Mouse (Mus musculus): Measurements from ENCODE around the gene Gpank1.

Gene Gpank1

DNA sequence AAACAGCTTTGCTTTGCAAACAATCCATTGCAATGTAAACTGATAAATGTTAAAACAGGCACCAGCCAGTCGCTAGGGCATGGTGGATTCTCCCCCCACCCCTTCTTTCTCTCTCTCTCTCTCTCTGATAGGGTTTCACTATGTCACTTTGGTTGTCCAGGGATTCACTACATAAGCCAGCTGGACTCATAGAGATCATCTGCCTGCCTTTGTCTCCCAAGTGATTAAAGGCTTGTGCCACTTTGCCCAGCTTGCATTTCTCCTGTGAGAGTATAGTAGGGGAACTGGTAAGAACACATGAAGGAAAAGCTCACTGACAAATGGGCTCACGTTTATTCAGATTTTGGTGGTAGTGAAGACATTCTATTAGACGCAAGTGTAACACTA, 10.9 kb downstream of the Gpank1 start:
- no peak for DNase-seq

DNA sequence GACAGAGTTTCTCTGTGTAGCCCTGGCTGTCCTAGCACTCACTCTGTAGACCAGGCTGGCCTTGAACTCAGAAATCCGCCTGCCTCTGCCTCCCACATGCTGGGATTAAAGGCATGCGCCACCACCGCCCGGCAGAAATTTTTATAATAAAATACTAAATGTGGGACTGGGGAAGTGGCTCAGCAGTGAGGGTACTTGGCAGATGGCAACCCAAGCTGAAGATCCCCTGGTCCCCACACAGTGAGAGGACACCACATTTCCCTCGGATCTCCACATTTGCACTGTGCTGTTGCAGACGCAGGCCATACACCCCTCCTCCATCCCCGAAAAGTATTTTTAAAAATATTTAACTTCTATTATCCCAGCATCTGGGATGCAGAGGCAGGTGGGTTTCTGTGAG, 12.3 kb downstream of the Gpank1 start:
- DNase-seq: no peak

DNA sequence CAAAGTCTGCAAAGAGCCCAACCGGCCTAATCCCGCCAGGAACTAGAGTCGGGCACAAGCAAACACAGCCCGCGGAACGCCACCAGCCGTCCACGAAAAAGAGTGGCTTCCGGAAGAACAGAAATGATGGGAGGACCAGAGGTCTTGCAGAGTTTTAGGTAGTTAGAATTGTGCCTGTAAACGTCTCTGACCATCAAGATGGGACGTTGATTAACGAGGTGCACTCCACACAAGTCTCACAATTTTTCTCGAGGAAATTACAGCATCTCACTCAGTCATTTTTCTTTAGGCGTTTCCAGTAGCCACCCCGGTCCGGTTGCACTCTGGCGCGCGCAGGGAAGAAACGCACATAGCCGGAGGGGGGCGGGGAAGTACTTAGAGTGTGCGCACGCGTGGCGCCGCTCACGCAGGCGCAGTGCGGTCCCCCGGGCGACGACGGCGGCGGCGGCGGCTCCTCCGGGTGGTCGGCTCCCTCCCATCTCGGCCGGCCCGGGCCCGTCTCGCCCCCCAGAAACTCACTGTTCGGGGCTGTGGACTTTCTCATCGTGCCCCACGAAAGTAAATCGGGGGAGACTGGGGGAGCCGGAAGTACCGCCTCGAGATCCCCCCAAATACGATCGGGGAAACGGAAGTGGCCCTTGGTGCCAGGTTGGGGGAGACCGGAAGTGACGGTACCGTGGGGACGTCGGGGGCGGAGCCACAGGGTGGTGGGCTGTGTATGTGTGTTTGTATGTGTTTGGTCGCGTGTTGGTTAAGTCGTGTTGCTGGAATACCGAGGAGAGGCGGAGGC, 13.7 kb downstream of the Gpank1 start, which contains the start of gene Bag6:
Bag6 (plus strand) TSS at position 378 of the 790 bp plus-strand sequence.
- DNase-seq: peak; percentile 95

DNA sequence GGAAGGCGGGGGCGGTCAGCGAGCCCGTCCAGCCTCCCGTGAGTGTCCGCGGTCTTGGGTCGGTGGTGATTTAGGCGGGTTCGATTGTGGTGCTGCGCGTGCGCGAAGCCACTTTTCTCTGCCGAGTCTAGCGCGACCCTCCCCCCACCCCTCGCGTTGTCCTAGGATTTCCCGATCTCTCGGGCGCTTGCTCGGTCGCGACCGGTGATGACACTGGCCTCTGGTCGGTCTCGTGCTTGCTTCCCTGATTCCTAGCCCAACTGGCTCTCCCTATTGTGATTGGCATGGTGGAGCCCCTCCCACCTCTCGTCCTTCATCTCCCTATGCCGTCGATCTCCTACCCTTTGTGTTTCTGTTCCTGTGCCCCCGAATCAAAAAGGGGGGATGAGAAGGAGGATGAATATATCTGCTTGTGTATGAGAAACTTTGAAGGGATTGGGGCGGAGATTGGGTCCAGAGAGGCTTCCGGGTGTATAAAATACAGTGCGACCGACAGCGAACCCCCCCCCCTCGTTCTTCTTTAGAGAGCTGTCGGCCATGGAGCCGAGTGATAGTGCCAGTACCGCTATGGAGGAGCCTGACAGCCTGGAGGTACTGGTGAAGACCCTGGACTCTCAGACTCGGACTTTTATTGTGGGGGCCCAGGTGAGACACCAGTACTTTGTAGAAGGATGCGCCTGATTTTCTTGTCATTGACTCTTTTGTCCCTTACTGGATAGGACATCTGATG, 14.5 kb downstream of the Gpank1 start:
- DNase-seq: no peak

DNA sequence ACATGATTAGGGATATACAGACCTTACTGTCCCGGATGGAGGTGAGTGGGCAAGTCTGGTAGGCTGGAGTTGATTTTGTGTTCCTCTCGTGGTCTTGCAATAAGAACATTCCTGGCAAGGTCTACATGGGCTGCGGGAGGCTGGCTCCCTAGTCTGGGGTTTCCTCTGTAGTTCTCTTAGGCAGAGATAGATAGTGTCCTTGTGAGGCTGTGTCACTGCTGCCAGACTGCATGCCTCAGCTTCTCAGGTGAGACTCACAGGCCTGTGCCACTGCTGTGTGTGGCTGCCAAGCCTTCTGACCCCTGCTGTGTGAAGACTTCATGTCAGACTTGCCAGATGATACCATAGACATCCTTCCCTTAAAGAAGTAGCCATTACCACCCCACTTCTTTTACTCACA, 18.0 kb downstream of the Gpank1 start:
- DNase-seq: no peak

DNA sequence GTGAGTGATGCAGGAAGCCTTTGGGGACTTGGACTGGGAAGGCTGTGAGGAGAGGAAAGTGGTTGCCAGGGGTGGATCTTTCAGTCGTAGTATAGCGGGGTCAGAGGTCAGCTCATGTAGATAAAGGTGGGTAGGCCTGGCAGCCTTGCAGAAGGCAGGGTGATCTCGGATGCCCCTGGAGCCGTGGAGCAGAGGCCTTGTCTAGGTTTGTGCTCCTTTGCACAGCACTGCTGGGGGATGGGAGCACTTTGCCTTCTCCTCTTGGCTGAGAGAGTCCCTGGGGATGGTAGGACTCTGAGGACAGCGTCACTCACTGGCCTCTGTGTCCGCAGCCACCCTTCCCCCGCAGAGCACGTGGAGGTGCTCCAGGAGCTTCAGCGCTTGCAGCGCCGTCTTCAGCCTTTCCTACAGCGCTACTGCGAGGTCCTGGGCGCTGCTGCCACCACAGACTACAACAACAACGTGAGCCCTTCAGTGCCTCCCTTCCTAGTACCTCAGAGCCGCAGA, 19.3 kb downstream of the Gpank1 start:
- no peak for DNase-seq

DNA sequence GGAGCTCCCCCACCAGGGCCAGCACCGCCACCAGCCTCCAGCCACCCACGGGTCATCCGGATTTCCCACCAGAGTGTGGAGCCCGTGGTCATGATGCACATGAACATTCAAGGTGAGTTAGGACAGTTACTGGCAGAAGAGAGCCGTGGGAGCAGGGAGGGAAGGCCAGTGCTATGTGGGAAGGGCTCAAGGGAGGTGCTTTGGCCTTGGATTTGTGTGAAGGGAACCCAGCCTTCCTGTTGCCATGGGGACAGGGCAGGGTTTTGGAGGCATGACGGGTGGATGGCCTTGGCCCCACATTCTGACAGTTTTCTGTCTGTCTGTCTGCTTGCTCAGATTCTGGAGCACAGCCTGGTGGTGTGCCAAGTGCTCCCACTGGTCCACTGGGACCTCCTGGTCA, 20.7 kb downstream of the Gpank1 start:
- DNase-seq: no peak

DNA sequence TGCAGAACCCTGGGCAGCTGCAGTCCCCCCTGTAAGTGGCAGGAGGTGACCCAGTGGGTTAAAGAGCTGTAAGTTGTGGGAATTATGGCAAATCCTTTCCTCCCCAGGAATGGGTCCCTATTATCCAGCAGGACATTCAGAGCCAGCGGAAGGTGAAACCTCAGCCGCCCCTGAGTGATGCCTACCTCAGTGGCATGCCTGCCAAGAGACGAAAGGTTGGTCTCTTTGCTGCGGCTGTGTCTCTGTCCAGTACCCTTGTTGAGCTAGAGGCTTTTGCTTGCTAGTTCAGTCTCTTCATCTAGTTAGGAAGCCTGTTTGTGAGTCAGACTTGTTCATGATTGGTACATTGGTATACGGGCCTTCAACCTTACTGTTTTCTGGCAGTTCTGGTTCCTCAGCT, 24.9 kb downstream of the Gpank1 start:
- DNase-seq: no peak

DNA sequence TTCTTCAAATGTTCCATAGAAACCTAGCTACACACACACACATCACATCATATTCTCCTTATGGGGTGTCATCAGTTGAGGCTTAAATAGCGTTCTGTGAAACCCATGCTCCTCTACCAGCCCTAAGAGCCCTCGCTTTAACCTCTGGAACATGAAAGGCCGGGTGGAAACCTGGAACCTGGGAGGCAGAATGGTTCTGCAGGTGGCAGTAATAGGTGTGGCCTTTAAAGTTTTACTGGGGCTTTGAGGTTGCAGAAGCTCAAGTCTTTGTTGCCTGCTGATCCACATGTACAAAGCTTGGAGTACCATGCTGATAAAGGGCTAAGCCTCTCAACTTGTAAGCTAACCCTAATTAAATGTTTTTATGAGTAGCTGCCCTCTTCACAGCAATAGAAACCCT, 26.1 kb downstream of the Gpank1 start:
- no peak for DNase-seq

DNA sequence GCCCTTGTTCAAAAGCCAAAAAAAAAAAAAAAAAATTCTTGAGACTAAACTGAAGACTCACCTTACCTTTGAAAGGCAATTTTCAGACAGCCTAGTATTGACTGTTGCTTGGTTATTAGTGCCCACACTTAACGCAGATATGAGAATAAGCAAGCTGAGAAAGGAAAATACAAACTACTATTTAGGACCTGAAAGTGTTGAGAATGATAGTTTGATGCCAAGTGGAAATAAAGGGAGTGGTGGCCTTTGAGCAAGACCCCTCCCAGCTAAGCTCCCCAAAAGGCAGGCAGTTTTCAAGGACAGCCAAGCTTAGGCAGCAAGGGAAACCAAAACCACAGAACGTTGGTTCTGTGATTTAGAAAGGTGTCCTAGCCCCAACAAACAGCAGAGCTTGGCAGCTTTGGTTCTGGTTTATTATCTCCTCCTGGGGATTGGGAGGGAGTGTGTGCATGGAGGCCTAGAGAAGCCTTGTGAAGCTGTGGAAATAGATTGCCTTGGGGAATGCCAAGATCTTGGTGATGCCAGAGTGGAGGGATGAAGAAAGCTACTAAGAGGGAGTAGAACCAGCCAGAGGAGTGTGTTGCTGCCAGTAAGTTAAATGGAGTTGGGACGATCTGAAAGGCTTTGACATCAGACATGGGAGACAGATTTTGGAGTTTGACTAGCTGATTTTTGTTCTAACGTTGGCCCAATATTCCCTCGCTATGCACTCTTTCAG, 26.8 kb downstream of the Gpank1 start:
- no peak for DNase-seq

DNA sequence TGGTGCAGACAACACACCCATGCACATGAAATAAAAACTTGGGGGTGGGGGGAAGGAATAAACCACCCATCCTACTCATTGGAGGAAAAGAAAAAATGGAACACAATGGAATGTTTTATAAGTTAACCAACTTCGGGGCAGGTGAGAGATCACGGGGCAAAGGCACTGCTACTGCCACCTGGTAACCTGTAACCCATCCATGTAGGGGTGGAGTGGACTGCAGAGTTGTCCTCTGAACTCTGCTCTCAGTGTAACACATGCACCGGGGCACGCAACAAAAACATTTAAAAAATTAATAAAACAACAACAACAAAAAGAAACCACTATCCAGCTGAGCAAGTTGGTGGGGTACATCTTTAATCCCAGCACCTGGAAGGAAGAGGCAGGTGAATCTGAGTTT, 30.9 kb downstream of the Gpank1 start:
- no peak for DNase-seq

DNA sequence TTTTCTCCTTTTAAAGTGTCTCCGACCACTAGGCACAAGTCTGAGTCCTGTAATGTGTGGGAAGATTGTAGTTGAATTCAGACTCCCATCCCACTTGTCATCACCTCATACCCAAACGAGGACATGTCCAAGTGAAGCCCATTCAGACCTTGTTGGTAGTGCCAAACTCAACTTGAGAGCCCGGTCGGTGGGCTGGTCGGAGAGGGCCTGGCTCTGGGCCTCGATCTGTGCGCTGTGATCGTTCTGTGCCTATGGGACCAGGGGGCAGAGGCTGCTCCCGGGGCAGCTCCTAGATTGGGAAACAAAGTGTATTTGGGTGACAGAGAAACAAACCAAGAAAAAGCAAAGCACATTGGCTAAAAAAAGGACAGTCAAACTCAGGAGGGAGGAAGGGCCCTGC, 31.8 kb downstream of the Gpank1 start:
- DNase-seq: no peak

DNA sequence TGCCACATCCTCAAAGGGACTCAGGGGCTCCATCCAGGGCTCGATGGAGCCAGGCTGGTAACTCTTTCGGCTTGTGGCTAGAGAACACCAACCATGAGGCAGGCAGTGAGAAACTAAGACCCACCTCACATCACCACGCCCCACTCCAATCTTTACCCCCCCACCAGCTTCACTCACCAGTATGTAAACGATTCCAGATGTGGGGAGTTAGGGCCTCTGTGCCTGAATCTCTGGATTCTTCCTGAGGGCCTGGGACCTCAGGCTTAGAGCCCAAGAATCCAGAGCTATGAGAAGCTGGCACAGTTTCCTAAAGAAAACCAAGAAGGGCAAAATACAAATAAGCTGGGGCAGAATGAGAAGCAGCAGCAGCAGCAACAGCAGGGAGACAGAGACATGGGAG, 32.7 kb downstream of the Gpank1 start:
- DNase-seq: no peak

DNA sequence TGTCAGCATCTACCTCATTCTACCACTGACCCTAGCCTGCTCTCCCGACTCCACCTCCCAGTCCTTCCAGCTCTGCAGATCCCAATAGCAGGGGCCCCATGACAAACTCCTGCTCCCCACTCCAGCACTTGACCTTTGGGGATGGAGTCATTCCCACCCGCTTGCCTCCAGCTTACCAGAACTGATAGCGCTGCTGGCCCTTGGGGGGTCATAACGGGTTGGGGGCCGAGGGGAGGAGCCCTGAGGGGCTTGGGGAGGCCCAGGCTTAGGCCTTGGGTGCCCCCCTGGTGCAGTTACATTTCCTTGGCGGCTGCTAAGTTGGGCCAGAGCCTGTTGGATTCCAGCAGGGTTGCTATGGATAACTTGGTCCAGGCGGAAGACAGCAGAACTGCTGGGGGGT, 33.4 kb downstream of the Gpank1 start:
- DNase-seq: no peak

DNA sequence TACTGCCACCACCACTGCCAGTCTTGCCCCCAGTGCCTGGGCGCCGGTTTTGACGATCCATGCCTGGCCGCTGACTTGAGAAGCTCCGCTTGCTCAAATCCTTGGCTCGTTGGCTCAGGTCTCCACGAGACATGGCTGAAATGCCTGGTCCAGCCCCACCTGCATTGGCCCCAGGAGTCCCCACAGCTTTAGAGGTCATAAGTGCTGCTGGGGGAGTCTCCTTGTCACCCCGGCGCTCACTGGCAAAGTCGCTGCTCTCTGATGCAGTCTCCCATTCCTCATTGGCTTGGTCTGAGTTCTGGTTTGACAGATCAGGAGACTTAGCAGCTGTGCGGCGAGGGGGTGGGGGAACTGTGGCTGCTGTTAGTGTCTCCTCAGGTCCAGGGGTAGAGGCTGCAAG, 34.2 kb downstream of the Gpank1 start:
- no peak for DNase-seq

DNA sequence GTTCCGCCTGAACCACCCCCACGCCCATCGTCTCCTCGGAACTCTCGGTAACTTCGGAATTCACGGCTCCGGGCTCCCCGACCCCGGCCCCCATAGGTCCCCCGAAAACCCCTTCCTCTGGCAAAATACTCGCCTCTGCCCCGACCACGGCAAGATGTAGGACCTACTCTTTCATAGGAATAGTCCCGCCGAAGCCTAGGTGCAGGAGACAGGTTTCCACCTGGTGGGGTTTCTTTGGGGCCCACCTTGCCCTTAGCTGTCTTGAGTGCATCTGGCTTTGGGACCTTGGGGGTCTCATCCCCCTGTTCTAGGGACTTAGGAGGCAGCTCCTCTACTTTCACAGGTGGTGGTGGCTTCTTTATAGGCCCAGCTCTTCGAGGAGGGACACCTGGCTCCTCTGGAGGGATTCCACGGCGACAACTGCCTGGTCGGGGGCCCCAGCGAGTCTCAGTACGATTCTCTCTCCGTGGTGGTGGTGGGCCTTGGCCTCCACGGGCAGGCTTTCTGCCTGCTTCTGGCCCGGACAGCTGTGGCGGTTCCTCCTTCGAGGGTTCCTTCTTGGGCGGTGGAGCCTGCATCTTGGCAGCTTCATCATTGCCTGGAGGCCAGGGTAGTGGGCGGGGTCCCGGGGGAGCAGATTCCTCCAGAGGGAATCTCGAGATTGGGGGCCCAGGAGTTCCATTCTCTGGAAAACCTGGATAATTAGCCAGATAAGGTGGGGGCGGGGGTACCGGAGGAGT, 35.4 kb downstream of the Gpank1 start:
- DNase-seq: no peak

DNA sequence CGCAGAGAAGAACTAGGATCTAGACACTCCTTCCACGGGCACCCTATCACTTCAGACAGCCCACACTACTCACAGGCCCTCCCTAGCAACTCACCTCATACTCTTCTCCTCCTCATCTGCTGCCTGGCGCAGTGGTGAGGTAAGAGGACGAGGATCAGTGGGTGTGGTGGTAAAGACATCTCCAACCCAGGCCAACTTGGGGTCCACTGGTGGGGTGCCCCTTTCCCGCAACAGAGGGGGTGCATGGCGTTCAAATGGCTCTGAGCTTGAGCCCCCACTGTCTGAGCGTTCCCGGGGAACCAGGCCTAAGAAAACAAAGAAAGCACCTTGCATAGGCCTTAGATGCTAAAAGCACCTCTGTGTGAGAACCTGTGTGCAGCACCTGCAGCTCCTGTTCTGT, 36.0 kb downstream of the Gpank1 start:
- no peak for DNase-seq

DNA sequence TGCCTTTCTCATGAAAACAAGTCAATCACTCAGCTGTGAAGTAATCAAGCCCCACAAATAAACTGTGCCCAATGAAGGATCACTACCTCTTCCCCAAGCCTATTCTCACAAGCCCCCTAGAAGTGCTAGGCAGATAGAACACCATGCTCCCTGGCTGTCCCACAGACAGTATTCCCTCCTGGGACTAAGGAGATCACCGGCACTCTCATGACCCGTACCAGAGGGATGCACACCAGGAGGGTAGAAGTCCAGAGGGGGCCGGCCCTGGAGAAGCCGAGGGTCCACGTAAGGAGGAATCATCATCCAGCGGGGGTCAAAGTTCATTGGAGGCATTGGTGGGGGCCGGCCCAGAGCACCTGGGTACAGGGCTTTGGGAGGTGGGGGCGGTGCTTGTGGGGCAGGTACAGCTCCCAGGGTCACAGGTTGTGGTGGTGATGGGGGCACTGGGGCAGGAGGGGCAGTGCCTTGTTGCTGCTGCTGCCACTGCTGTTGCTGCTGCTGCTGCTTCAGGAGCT, 36.5 kb downstream of the Gpank1 start:
- no peak for DNase-seq

DNA sequence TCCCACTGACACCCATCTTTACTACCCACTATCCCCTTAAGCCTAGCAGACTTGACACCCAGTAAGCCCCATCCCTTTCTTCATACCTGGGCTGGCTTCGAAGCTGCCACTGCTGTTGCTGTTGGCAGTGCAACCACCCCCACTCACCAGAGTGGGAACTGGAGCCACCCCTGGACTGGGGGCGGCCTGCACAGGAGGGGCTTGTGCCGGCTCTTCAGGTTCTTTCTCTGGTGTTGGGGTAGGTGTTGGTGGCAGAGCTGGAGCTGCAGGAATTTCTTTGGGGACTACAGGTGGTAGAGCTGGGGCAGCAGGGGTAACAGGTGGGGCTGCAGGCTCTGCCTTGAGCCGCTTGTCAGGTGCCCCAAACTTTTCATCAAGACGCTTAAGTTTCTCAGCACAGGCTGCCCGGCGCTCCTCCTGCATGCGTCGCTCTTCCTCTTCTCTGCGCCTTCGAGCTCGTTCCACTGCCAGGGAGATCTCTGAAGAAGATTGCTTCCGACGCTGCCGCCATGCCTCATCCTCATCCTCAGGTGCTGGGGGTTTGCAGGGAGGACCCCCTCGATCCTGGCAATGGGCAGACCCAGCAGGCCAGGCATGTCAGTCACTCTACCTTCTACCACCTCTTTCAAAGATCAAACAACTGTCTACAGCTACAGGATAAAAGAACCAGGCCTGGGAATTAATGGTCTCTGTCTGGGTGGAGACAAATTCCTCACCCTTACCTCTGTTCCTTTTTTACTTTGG, 37.8 kb downstream of the Gpank1 start:
- DNase-seq: no peak

DNA sequence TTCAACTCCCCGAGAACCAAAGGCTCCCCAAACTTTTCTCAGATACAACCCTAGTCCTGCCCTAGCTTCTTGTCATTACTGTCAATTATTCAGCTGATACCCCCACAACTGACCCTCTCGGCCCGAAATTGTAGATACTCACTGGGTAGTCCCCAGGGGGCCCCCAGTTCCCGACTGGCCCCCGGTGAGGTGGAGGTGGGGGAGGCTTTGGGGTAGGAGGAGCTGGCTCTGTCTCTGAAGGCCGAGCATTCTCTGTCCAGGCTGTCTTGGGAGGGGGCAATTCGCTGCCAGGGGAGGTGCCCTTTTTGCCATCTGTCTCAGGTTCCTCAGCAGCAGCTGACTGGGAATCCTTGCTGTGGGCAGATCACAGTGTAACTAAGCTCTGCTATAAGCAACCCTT, 38.4 kb downstream of the Gpank1 start:
- DNase-seq: no peak

DNA sequence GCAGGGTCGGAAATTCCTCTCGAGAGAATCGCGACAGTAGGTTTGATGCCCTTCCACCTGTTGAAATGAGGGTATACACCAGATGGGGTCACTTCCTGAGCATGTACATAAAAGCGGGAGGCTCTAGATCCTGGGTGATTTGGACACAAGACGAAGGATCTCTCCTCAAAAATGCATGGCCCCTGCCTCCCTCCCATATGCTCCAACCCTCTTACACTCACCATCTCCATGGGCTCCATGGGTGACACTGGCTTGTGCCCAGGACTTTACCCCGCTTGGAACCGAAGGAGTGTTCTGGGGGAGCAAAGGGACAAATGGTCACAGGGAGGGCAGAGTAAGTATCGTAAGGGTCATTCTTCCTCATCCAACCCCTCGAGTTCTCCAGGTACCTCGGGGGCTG, 40.2 kb downstream of the Gpank1 start:
- DNase-seq: no peak

DNA sequence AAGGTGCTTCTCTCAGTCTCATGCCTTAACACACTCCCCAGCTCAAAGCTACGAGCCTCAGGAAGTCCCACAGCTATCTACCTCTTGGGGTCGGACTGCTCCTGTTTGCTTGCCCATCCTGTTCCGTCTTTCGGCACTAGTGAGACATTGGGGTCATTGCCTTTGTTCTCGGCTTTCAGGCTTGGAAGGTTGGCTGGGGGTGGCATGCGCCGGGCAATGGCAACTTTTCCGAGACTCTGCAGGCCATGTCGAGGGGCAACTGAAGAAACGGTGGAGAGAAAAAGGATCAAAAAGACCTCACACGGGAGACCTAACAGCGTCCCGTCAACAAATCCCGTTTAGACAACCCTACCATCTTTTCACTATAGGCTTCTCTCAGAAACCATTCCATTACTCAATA, 40.9 kb downstream of the Gpank1 start:
- no peak for DNase-seq

All from thymus, postnatal 25 days (tissue).